Mouse (Mus musculus) MEL (cell line): ENCODE results near the gene Lce1e. TPM values are rescaled to one million over a fixed set of nuclear protein-coding genes. Genes with fewer than 3 reads are reported as not detected.

Experiments
- polyA plus RNA-seq, 2 experiments: library from polyadenylated mRNA; stranded (reverse) in 1 of 2; unstranded in 1 of 2; fragments of >175 nt in 1 of 2; fragments of >200 nt in 1 of 2; gene quantifications; 2 replicates each; pipeline versions ENCODE4 v1.2.1 to v1.2.4; 2012; ENCODE audit warnings: low replicate concordance in 2 of 2, low read depth in 1 of 2; ENCODE audit not compliant: insufficient read length in 2 of 2, insufficient read depth in 1 of 2, missing spikeins in 1 of 2
- total RNA-seq: library from RNA; depleted of rRNA; stranded (reverse); fragments of 300-350 nt; gene quantifications from 2 replicates; pipeline ENCODE4 v1.2.3, GENCODE M21; 2012; rRNA removed

Gene Lce1e
- total and polyA plus RNA-seq, 3 experiments: not detected

Other genes starting within 250 kb of the Lce1e start
- gene Sprr1a, start 223.2 kb downstream of the Lce1e start, total RNA-seq: not detected in 2 replicates
- not detected for gene Sprr1a, start 223.2 kb downstream of the Lce1e start, polyA plus RNA-seq
- not detected in 2 replicates for gene Sprr4, start 208.6 kb downstream of the Lce1e start, total RNA-seq
- gene Sprr4, start 208.6 kb downstream of the Lce1e start, polyA plus RNA-seq: not detected
- gene 2310046K23Rik, start 174.6 kb downstream of the Lce1e start, total RNA-seq: not detected in 2 replicates
- not detected for gene 2310046K23Rik, start 174.6 kb downstream of the Lce1e start, polyA plus RNA-seq
- not detected in 2 replicates for gene Ivl, start 135.3 kb downstream of the Lce1e start, total RNA-seq
- gene Ivl, start 135.3 kb downstream of the Lce1e start, polyA plus RNA-seq: not detected
- not detected in 2 replicates for gene Smcp, start 120.1 kb downstream of the Lce1e start, total RNA-seq
- gene Smcp, start 120.1 kb downstream of the Lce1e start, polyA plus RNA-seq: not detected
- not detected in 2 replicates for gene 2210017I01Rik, start 101.6 kb downstream of the Lce1e start, total RNA-seq
- not detected for gene 2210017I01Rik, start 101.6 kb downstream of the Lce1e start, polyA plus RNA-seq
- not detected in 2 replicates for gene Lce6a, start 87.4 kb downstream of the Lce1e start, total RNA-seq
- not detected for gene Lce6a, start 87.4 kb downstream of the Lce1e start, polyA plus RNA-seq
- gene Lce1a1, start 60.8 kb downstream of the Lce1e start, total RNA-seq: not detected in 2 replicates
- gene Lce1a1, start 60.8 kb downstream of the Lce1e start, polyA plus RNA-seq: not detected
- gene Lce1b, start 52.1 kb downstream of the Lce1e start, total RNA-seq: not detected in 2 replicates
- not detected for gene Lce1b, start 52.1 kb downstream of the Lce1e start, polyA plus RNA-seq
- gene Lce1a2, start 38.8 kb downstream of the Lce1e start, total RNA-seq: not detected in 2 replicates
- not detected for gene Lce1a2, start 38.8 kb downstream of the Lce1e start, polyA plus RNA-seq
- gene Lce1c, start 29.8 kb downstream of the Lce1e start, total RNA-seq: not detected in 2 replicates
- not detected for gene Lce1c, start 29.8 kb downstream of the Lce1e start, polyA plus RNA-seq
- gene Lce1d, start 21.9 kb downstream of the Lce1e start, total RNA-seq: not detected in 2 replicates
- gene Lce1d, start 21.9 kb downstream of the Lce1e start, polyA plus RNA-seq: not detected
- gene Lce1f, start 11.3 kb upstream of the Lce1e start, total RNA-seq: not detected in 2 replicates
- gene Lce1f, start 11.3 kb upstream of the Lce1e start, polyA plus RNA-seq: not detected
- not detected in 2 replicates for gene Gm38119, start 30.0 kb upstream of the Lce1e start, total RNA-seq
- gene Gm38119, start 30.0 kb upstream of the Lce1e start, polyA plus RNA-seq: not detected
- not detected in 2 replicates for gene Lce1g, start 43.3 kb upstream of the Lce1e start, total RNA-seq
- gene Lce1g, start 43.3 kb upstream of the Lce1e start, polyA plus RNA-seq: not detected
- not detected in 2 replicates for gene Lce1h, start 56.0 kb upstream of the Lce1e start, total RNA-seq
- not detected for gene Lce1h, start 56.0 kb upstream of the Lce1e start, polyA plus RNA-seq
- not detected in 2 replicates for gene Lce1i, start 69.8 kb upstream of the Lce1e start, total RNA-seq
- gene Lce1i, start 69.8 kb upstream of the Lce1e start, polyA plus RNA-seq: not detected
- gene Lce1j, start 81.4 kb upstream of the Lce1e start, total RNA-seq: not detected in 2 replicates
- not detected for gene Lce1j, start 81.4 kb upstream of the Lce1e start, polyA plus RNA-seq
- gene Lce1k, start 98.8 kb upstream of the Lce1e start, total RNA-seq: not detected in 2 replicates
- gene Lce1k, start 98.8 kb upstream of the Lce1e start, polyA plus RNA-seq: not detected
- gene Kprp, start 118.2 kb upstream of the Lce1e start, total RNA-seq: not detected in 2 replicates
- gene Kprp, start 118.2 kb upstream of the Lce1e start, polyA plus RNA-seq: not detected
- not detected in 2 replicates for gene Lce1l, start 142.2 kb upstream of the Lce1e start, total RNA-seq
- gene Lce1l, start 142.2 kb upstream of the Lce1e start, polyA plus RNA-seq: not detected
- gene 2310050C09Rik, start 161.1 kb upstream of the Lce1e start, total RNA-seq: not detected in 2 replicates
- not detected for gene 2310050C09Rik, start 161.1 kb upstream of the Lce1e start, polyA plus RNA-seq
- gene Lce3a, start 217.2 kb upstream of the Lce1e start, total RNA-seq: not detected in 2 replicates
- not detected for gene Lce3a, start 217.2 kb upstream of the Lce1e start, polyA plus RNA-seq
- not detected in 2 replicates for gene Lce3b, start 223.9 kb upstream of the Lce1e start, total RNA-seq
- not detected for gene Lce3b, start 223.9 kb upstream of the Lce1e start, polyA plus RNA-seq
- gene Lce3c, start 235.4 kb upstream of the Lce1e start, total RNA-seq: not detected in 2 replicates
- gene Lce3c, start 235.4 kb upstream of the Lce1e start, polyA plus RNA-seq: not detected
- gene Lce3d, start 248.3 kb upstream of the Lce1e start, total RNA-seq: not detected in 2 replicates
- not detected for gene Lce3d, start 248.3 kb upstream of the Lce1e start, polyA plus RNA-seq